ENCODE assay signal across 7 mouse cellular contexts in genomic region chr5:34326249-34326691, GRCm38 (mm10). TPM values are rescaled to one million over a fixed set of nuclear protein-coding genes. Genes with fewer than 3 reads are reported as not detected.
DNase-seq lines count a peak whose midpoint lies in the region; ATAC-seq and TF ChIP-seq lines count a peak whose summit lies in the region.

No protein-coding gene starts in this region.

- no peak for TF ChIP-seq CTCF in thymus, adult 2 months (IDR thresholded peaks at IDR 0.05; ENCODE audit: borderline replicate concordance, control insufficient read depth, extremely low read depth, insufficient read depth, low read length, poor library complexity)
- no peak for TF ChIP-seq CTCF in left cerebral cortex, adult 2 months (IDR thresholded peaks at IDR 0.05)

- peaks cover 2% of the 10 kb centered on the region for H3K4me1 ChIP-seq in thymus, adult 2 months (replicated peaks; ENCODE audit: control insufficient read depth, insufficient read depth, low read length)
- H3K4me1 ChIP-seq in embryonic facial prominence, embryonic 14.5 days (ENCODE audit: control insufficient read depth, insufficient read depth, low read length) = peaks cover 9% of the 10 kb centered on the region
- peaks cover 14% of the 10 kb centered on the region for H3K4me1 ChIP-seq in limb, embryonic 15.5 days

- 49% methylated on average over 4 of the region's 4 CpGs for WGBS in thymus, adult 2 months
- 26% methylated on average over 4 of the region's 4 CpGs for WGBS in embryonic facial prominence, embryonic 14.5 days
- WGBS in limb, embryonic 15.5 days = 18% methylated on average over 4 of the region's 4 CpGs

- H3K27me3 ChIP-seq in thymus, adult 2 months (ENCODE audit: control insufficient read depth, insufficient read depth, low read length) = no peaks in the 10 kb centered on the region
- no peaks in the 10 kb centered on the region for H3K27me3 ChIP-seq in embryonic facial prominence, embryonic 14.5 days (replicated peaks; ENCODE audit: control insufficient read depth, insufficient read depth, low read length)
- H3K27me3 ChIP-seq in limb, embryonic 15.5 days = 0 out of 2 replicates have a peak, but pooled peaks cover 5% of the 10 kb centered on the region

- peak; percentile 11 for DNase-seq in thymus, postnatal 25 days
- DNase-seq in thymus, adult 2 months = no peak
- DNase-seq in embryonic facial prominence, embryonic 14.5 days (ENCODE audit: low spot score) = peak; percentile 76
- peak; percentile 12 for DNase-seq in retina, embryonic 14.5 days (ENCODE audit: low spot score)
- no peak for DNase-seq in left cerebral cortex, adult 2 months (ENCODE audit: extremely low spot score in 1 of 2, low spot score in 2 of 2)
- no peak for DNase-seq in kidney, adult 11 months

- ATAC-seq in embryonic facial prominence, embryonic 14.5 days (ENCODE audit: low read depth) = 0 out of 2 replicates have a peak, but pooled peaks have one; percentile 42
- no peak for ATAC-seq in limb, embryonic 15.5 days (ENCODE audit: insufficient number of reproducible peaks, low FRiP score, low TSS enrichment, low read depth)

- no peaks in the 10 kb centered on the region for H3K36me3 ChIP-seq in thymus, adult 2 months (ENCODE audit: control insufficient read depth, insufficient read depth, low read length)
- no peaks in the 10 kb centered on the region for H3K36me3 ChIP-seq in embryonic facial prominence, embryonic 14.5 days (ENCODE audit: control insufficient read depth, insufficient read depth, low read length)
- no peaks in the 10 kb centered on the region for H3K36me3 ChIP-seq in limb, embryonic 15.5 days

- intact Hi-C loops in left cerebral cortex, adult 2 months (cut with DNase I) = no loop called here

- no peak overlapping the region for H3K4me3 ChIP-seq in thymus, adult 2 months (ENCODE audit: control insufficient read depth, insufficient read depth, low read length)
- no peak overlapping the region for H3K4me3 ChIP-seq in embryonic facial prominence, embryonic 14.5 days (ENCODE audit: low read depth, low read length)
- no peak overlapping the region for H3K4me3 ChIP-seq in limb, embryonic 15.5 days
- no peak overlapping the region for H3K4me3 ChIP-seq in left cerebral cortex, adult 2 months

- H3K27ac ChIP-seq in thymus, adult 2 months (ENCODE audit: control insufficient read depth, insufficient read depth, low read length) = no peak overlapping the region
- H3K27ac ChIP-seq in embryonic facial prominence, embryonic 14.5 days (replicated peaks; ENCODE audit: low read depth, low read length) = peak overlapping the region; percentile 28; the same call in 1 of the 2 replicates
- H3K27ac ChIP-seq in limb, embryonic 15.5 days = peak overlapping the region; percentile 14; the same call in 1 of the 2 replicates
- H3K27ac ChIP-seq in left cerebral cortex, adult 2 months = no peak overlapping the region

- no peak overlapping the region for H3K9ac ChIP-seq in embryonic facial prominence, embryonic 14.5 days (ENCODE audit: low read depth, low read length)
- no peak overlapping the region for H3K9ac ChIP-seq in limb, embryonic 15.5 days

- H3K4me2 ChIP-seq in embryonic facial prominence, embryonic 14.5 days (ENCODE audit: low read depth, low read length) = peak overlapping the region; percentile 52
- H3K4me2 ChIP-seq in limb, embryonic 15.5 days = no peak overlapping the region

- no peak for TF ChIP-seq POLR2A in thymus, adult 2 months (IDR thresholded peaks at IDR 0.05; ENCODE audit: control insufficient read depth, extremely low read depth, insufficient read depth, low read length, poor library complexity)

- peaks cover 3% of the 10 kb centered on the region; the same call in 1 of the 2 replicates for H3K9me3 ChIP-seq in embryonic facial prominence, embryonic 14.5 days (ENCODE audit: control insufficient read depth, low read length)
- H3K9me3 ChIP-seq in limb, embryonic 15.5 days = no peaks in the 10 kb centered on the region

RNA-seq across cellular contexts. Expression of gene Rnf4, which starts 9.8 kb away (rescaled TPM):
- 110 and 125 TPM in 2 replicates for polyA plus RNA-seq in thymus, adult 2 months (2012; rRNA removed)
- polyA plus RNA-seq in embryonic facial prominence, embryonic 14.5 days (2014; fragmentation: Nextera tagmentation; extraction: Ambion mirVana) = 147 and 162 TPM in 2 replicates
- 151 and 157 TPM in 2 replicates for polyA plus RNA-seq in limb, embryonic 15.5 days (2015; fragmentation: Nextera tagmentation; extraction: Ambion mirVana)
- 10 to 100 TPM; 87.0 to 90.7 TPM for total RNA-seq in left cerebral cortex, adult 2 months (2021)

RNA-seq across cellular contexts. Expression of gene Cfap99, which starts 37.9 kb away (rescaled TPM):
- polyA plus RNA-seq in thymus, adult 2 months (2012; rRNA removed) = not detected in 2 replicates
- 0.18 and 0.21 TPM in 2 replicates for polyA plus RNA-seq in embryonic facial prominence, embryonic 14.5 days (2014; fragmentation: Nextera tagmentation; extraction: Ambion mirVana)
- not detected in 2 replicates for polyA plus RNA-seq in limb, embryonic 15.5 days (2015; fragmentation: Nextera tagmentation; extraction: Ambion mirVana)
- 1 to 10 TPM; 1.4 to 1.5 TPM for total RNA-seq in left cerebral cortex, adult 2 months (2021)

RNA-seq across cellular contexts. Expression of gene Zfyve28, which starts 38.0 kb away (rescaled TPM):
- polyA plus RNA-seq in thymus, adult 2 months (2012; rRNA removed) = 30.1 and 39.1 TPM in 2 replicates
- 1.2 and 1.7 TPM in 2 replicates for polyA plus RNA-seq in embryonic facial prominence, embryonic 14.5 days (2014; fragmentation: Nextera tagmentation; extraction: Ambion mirVana)
- 0.82 and 1.1 TPM in 2 replicates for polyA plus RNA-seq in limb, embryonic 15.5 days (2015; fragmentation: Nextera tagmentation; extraction: Ambion mirVana)
- 10 to 100 TPM; 50.2 to 54.2 TPM for total RNA-seq in left cerebral cortex, adult 2 months (2021)

RNA-seq across cellular contexts. Expression of gene Fam193a, which starts 43.5 kb away (rescaled TPM):
- 118 and 130 TPM in 2 replicates for polyA plus RNA-seq in thymus, adult 2 months (2012; rRNA removed)
- 15.2 and 15.7 TPM in 2 replicates for polyA plus RNA-seq in embryonic facial prominence, embryonic 14.5 days (2014; fragmentation: Nextera tagmentation; extraction: Ambion mirVana)
- polyA plus RNA-seq in limb, embryonic 15.5 days (2015; fragmentation: Nextera tagmentation; extraction: Ambion mirVana) = 11.4 and 12.3 TPM in 2 replicates
- 10 to 100 TPM; 39.0 to 43.3 TPM for total RNA-seq in left cerebral cortex, adult 2 months (2021)

Comparison
In these comparisons a context has a peak if more than half of its experiments do, and no peak if none do; other contexts are left out.
1. DNase-seq: peak in thymus, postnatal 25 days (single experiment), embryonic facial prominence, embryonic 14.5 days (single experiment) and retina, embryonic 14.5 days (single experiment); none in thymus, adult 2 months (single experiment), left cerebral cortex, adult 2 months (0 of 2) and kidney, adult 11 months (single experiment).
2. H3K27ac ChIP-seq: peak in embryonic facial prominence, embryonic 14.5 days (single experiment) and limb, embryonic 15.5 days (single experiment); none in thymus, adult 2 months (single experiment) and left cerebral cortex, adult 2 months (single experiment).
3. RNA of gene Zfyve28, which starts 38.0 kb away (polyA plus RNA-seq): 30.1 to 39.1 TPM in thymus, adult 2 months; 1.2 to 1.7 TPM in embryonic facial prominence, embryonic 14.5 days and 0.82 to 1.1 TPM in limb, embryonic 15.5 days; every median in the first group is over 10 times any median in the second.